Mouse (Mus musculus): ENCODE data around the gene Il31.

DNA sequence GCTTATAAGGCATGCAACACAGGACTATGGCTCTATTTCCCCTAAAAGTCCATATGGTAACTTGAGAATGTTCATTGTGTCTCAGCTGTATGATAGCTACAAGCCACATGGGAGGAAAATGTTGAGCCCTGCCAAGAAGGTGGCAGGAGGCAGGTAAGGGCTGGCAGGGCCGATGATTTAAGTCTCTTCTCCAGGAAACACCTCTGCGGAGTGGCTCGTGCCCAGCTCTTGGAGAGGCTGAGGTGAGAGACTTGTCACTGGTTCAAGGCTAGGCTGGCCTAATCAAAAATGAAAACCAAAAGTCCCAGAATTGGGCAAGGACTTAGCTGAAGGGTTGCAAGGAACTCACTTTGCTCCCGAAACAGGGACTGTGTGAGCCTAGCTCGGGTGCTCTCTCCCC, 20.9 kb upstream of the Il31 start, which contains the start of gene B3gnt4:
- TF ChIP-seq POLR2A (IDR thresholded peaks at IDR 0.05; ENCODE audit: insufficient read depth, low read depth, low read length) (no peak), CTCF (IDR thresholded peaks at IDR 0.05) (no peak), EP300 (IDR thresholded peaks at IDR 0.05; ENCODE audit: insufficient read depth, low read depth, low read length) (no peak)
